8 mouse cellular contexts compared by ENCODE assay signal in genomic region chr8:95002089-95002655, GRCm38 (mm10). TPM values are rescaled to one million over a fixed set of nuclear protein-coding genes. Genes with fewer than 3 reads are reported as not detected.
DNase-seq lines count a peak whose midpoint lies in the region; ATAC-seq and TF ChIP-seq lines count a peak whose summit lies in the region.

No protein-coding gene starts in this region.

- TF ChIP-seq EP300 in lung, postnatal 0 days (IDR thresholded peaks at IDR 0.05) = no peak

- H3K27ac ChIP-seq in embryonic facial prominence, embryonic 12.5 days = no peak overlapping the region
- no peak overlapping the region for H3K27ac ChIP-seq in embryonic facial prominence, embryonic 10.5 days (replicated peaks)
- H3K27ac ChIP-seq in lung, postnatal 0 days (ENCODE audit: low read length) = no peak overlapping the region
- no peak overlapping the region for H3K27ac ChIP-seq in hindbrain, embryonic 12.5 days

- H3K36me3 ChIP-seq in embryonic facial prominence, embryonic 12.5 days = no peaks in the 10 kb centered on the region
- H3K36me3 ChIP-seq in embryonic facial prominence, embryonic 10.5 days (replicated peaks) = peaks cover 44% of the 10 kb centered on the region
- no peaks in the 10 kb centered on the region for H3K36me3 ChIP-seq in lung, postnatal 0 days (ENCODE audit: insufficient read depth, low read length)
- H3K36me3 ChIP-seq in hindbrain, embryonic 12.5 days = peaks cover 48% of the 10 kb centered on the region
- no peaks in the 10 kb centered on the region for H3K36me3 ChIP-seq in myocyte (ENCODE audit: control insufficient read depth, insufficient read depth)

- H3K4me3 ChIP-seq in embryonic facial prominence, embryonic 12.5 days = no peak overlapping the region
- no peak overlapping the region for H3K4me3 ChIP-seq in embryonic facial prominence, embryonic 10.5 days
- H3K4me3 ChIP-seq in lung, postnatal 0 days (ENCODE audit: low read depth, low read length) = no peak overlapping the region
- no peak overlapping the region for H3K4me3 ChIP-seq in hindbrain, embryonic 12.5 days
- H3K4me3 ChIP-seq in myocyte = no peak overlapping the region

- no peak overlapping the region for H3K4me2 ChIP-seq in embryonic facial prominence, embryonic 12.5 days (replicated peaks)
- no peak overlapping the region for H3K4me2 ChIP-seq in lung, postnatal 0 days (replicated peaks; ENCODE audit: low read depth, low read length)
- 0 out of 2 replicates have a peak overlapping the region, but pooled peaks have one; percentile 17 for H3K4me2 ChIP-seq in hindbrain, embryonic 12.5 days (replicated peaks)
- peak overlapping the region; percentile 27 for H3K4me2 ChIP-seq in myocyte (ENCODE audit: low read depth)

- WGBS in embryonic facial prominence, embryonic 12.5 days = 60% methylated on average over 8 of the region's 8 CpGs
- 61% methylated on average over 8 of the region's 8 CpGs for WGBS in embryonic facial prominence, embryonic 10.5 days
- 40% methylated on average over 8 of the region's 8 CpGs for WGBS in lung, postnatal 0 days
- WGBS in hindbrain, embryonic 12.5 days = 66% methylated on average over 8 of the region's 8 CpGs

- H3K9me3 ChIP-seq in embryonic facial prominence, embryonic 12.5 days = no peaks in the 10 kb centered on the region
- no peaks in the 10 kb centered on the region for H3K9me3 ChIP-seq in embryonic facial prominence, embryonic 10.5 days
- no peaks in the 10 kb centered on the region for H3K9me3 ChIP-seq in lung, postnatal 0 days (ENCODE audit: low read length)
- no peaks in the 10 kb centered on the region for H3K9me3 ChIP-seq in hindbrain, embryonic 12.5 days (replicated peaks)

- H3K4me1 ChIP-seq in embryonic facial prominence, embryonic 12.5 days = peaks cover 10% of the 10 kb centered on the region
- H3K4me1 ChIP-seq in embryonic facial prominence, embryonic 10.5 days = peaks cover 52% of the 10 kb centered on the region
- H3K4me1 ChIP-seq in lung, postnatal 0 days (ENCODE audit: insufficient read depth, low read depth, low read length) = peaks cover 15% of the 10 kb centered on the region; the same call in 1 of the 2 replicates
- peaks cover 52% of the 10 kb centered on the region for H3K4me1 ChIP-seq in hindbrain, embryonic 12.5 days

- no peaks in the 10 kb centered on the region for H3K27me3 ChIP-seq in embryonic facial prominence, embryonic 12.5 days
- no peaks in the 10 kb centered on the region for H3K27me3 ChIP-seq in embryonic facial prominence, embryonic 10.5 days (replicated peaks; ENCODE audit: low read depth, poor library complexity, severe bottlenecking)
- no peaks in the 10 kb centered on the region for H3K27me3 ChIP-seq in lung, postnatal 0 days (replicated peaks; ENCODE audit: insufficient read depth, low read length)
- H3K27me3 ChIP-seq in hindbrain, embryonic 12.5 days = no peaks in the 10 kb centered on the region
- no peaks in the 10 kb centered on the region for H3K27me3 ChIP-seq in myocyte (ENCODE audit: control insufficient read depth, insufficient read depth, insufficient read length)

- no peak for DNase-seq in embryonic facial prominence, embryonic 10.5 days (ENCODE audit: low spot score)
- no peak for DNase-seq in lung, postnatal 0 days (ENCODE audit: low spot score)
- DNase-seq in lung, adult 18-20 months = no peak
- no peak for DNase-seq in spleen, postnatal 10 days (ENCODE audit: low spot score in 2 of 2)
- no peak for DNase-seq in urinary bladder, postnatal 10 days (ENCODE audit: low spot score)

- no peak overlapping the region for H3K9ac ChIP-seq in embryonic facial prominence, embryonic 12.5 days
- H3K9ac ChIP-seq in lung, postnatal 0 days (replicated peaks; ENCODE audit: low read depth) = no peak overlapping the region
- H3K9ac ChIP-seq in hindbrain, embryonic 12.5 days = no peak overlapping the region

- H3K79me2 ChIP-seq in myocyte (ENCODE audit: control insufficient read depth, insufficient read depth) = no peaks in the 10 kb centered on the region

- ATAC-seq in embryonic facial prominence, embryonic 12.5 days (ENCODE audit: insufficient number of reproducible peaks, insufficient read depth, low FRiP score, low TSS enrichment) = peak; percentile 18; the same call in 1 of the 2 replicates
- peak; percentile 0; the same call in 1 of the 2 replicates for ATAC-seq in lung, postnatal 0 days
- peak; percentile 4; the same call in 1 of the 2 replicates for ATAC-seq in hindbrain, embryonic 12.5 days (ENCODE audit: low FRiP score)

- H3ac ChIP-seq in myocyte (ENCODE audit: control insufficient read depth, insufficient read length) = no peak overlapping the region

- TF ChIP-seq CTCF in lung, postnatal 0 days (IDR thresholded peaks at IDR 0.05) = no peak

- TF ChIP-seq POLR2A in myocyte (IDR thresholded peaks at IDR 0.05; ENCODE audit: insufficient read length, low read depth) = no peak

TF ChIP-seq in myocyte, 11 proteins besides CTCF, POLR2A, EP300 and RAD21:
- TF ChIP-seq REST (IDR thresholded peaks at IDR 0.05; ENCODE audit: insufficient read depth, insufficient read length) (no peak), MAX (IDR thresholded peaks at IDR 0.05; ENCODE audit: low read depth) (no peak), E2F4 (IDR thresholded peaks at IDR 0.05; ENCODE audit: insufficient read depth) (no peak), TCF3 (IDR thresholded peaks at IDR 0.05; ENCODE audit: insufficient read length, low read depth) (no peak), MYOD1 (IDR thresholded peaks at IDR 0.05; ENCODE audit: control insufficient read depth in 1 of 3, insufficient read length in 2 of 3, low read depth in 2 of 3) (no peak), MYOG (IDR thresholded peaks at IDR 0.05; ENCODE audit: control insufficient read depth in 1 of 3, insufficient read depth in 1 of 3, insufficient read length in 2 of 3, low read depth in 2 of 3) (no peak), POLR2AphosphoS2 (IDR thresholded peaks at IDR 0.05; ENCODE audit: insufficient read length, low read depth) (no peak), USF1 (IDR thresholded peaks at IDR 0.05; ENCODE audit: low read depth) (no peak), CEBPB (IDR thresholded peaks at IDR 0.05; ENCODE audit: insufficient read depth, poor library complexity, severe bottlenecking) (no peak), SRF (IDR thresholded peaks at IDR 0.05; ENCODE audit: control insufficient read depth, insufficient read length, low read depth) (no peak), TCF12 (IDR thresholded peaks at IDR 0.05; ENCODE audit: insufficient read depth, poor library complexity, severe bottlenecking) (no peak)

RNA-seq across cellular contexts. Expression of gene Adgrg3, which starts 15.3 kb away (rescaled TPM):
- polyA plus RNA-seq in embryonic facial prominence, embryonic 12.5 days (2016; fragmentation: Nextera tagmentation; extraction: Ambion mirVana) = 2.9 and 3.9 TPM in 2 replicates
- polyA plus RNA-seq in embryonic facial prominence, embryonic 10.5 days (2016; fragmentation: Nextera tagmentation; extraction: Ambion mirVana) = 3.1 and 3.5 TPM in 2 replicates
- 4.8 and 5.3 TPM in 2 replicates for polyA plus RNA-seq in lung, postnatal 0 days (2015; fragmentation: Nextera tagmentation; extraction: Ambion mirVana)
- polyA plus RNA-seq in hindbrain, embryonic 12.5 days (2016; fragmentation: Nextera tagmentation; extraction: Ambion mirVana) = 1.9 TPM in 2 replicates
- 9.1 TPM for polyA plus RNA-seq in myocyte (2012; fragmentation: generic; extraction: Trizol)

RNA-seq across cellular contexts. Expression of gene Adgrg1, which starts 27.6 kb away (rescaled TPM):
- 22.3 and 28.2 TPM in 2 replicates for polyA plus RNA-seq in embryonic facial prominence, embryonic 12.5 days (2016; fragmentation: Nextera tagmentation; extraction: Ambion mirVana)
- polyA plus RNA-seq in embryonic facial prominence, embryonic 10.5 days (2016; fragmentation: Nextera tagmentation; extraction: Ambion mirVana) = 32.9 and 38.2 TPM in 2 replicates
- polyA plus RNA-seq in lung, postnatal 0 days (2015; fragmentation: Nextera tagmentation; extraction: Ambion mirVana) = 33.9 and 39.0 TPM in 2 replicates
- 187 and 194 TPM in 2 replicates for polyA plus RNA-seq in hindbrain, embryonic 12.5 days (2016; fragmentation: Nextera tagmentation; extraction: Ambion mirVana)
- 12.4 TPM for polyA plus RNA-seq in myocyte (2012; fragmentation: generic; extraction: Trizol)

RNA-seq across cellular contexts. Expression of gene Drc7, which starts 52.7 kb away (rescaled TPM):
- 0.17 TPM in 1 of 2 replicates, not detected in the other for polyA plus RNA-seq in embryonic facial prominence, embryonic 12.5 days (2016; fragmentation: Nextera tagmentation; extraction: Ambion mirVana)
- polyA plus RNA-seq in embryonic facial prominence, embryonic 10.5 days (2016; fragmentation: Nextera tagmentation; extraction: Ambion mirVana) = 0.10 and 0.15 TPM in 2 replicates
- 3.1 and 3.9 TPM in 2 replicates for polyA plus RNA-seq in lung, postnatal 0 days (2015; fragmentation: Nextera tagmentation; extraction: Ambion mirVana)
- 1.3 and 2.3 TPM in 2 replicates for polyA plus RNA-seq in hindbrain, embryonic 12.5 days (2016; fragmentation: Nextera tagmentation; extraction: Ambion mirVana)
- polyA plus RNA-seq in myocyte (2012; fragmentation: generic; extraction: Trizol) = 0.02 TPM

Comparison
In these comparisons a context has a peak if more than half of its experiments do, and no peak if none do; other contexts are left out.
1. H3K4me2 ChIP-seq: peak in hindbrain, embryonic 12.5 days (single experiment) and myocyte (single experiment); none in embryonic facial prominence, embryonic 12.5 days (single experiment) and lung, postnatal 0 days (single experiment).
2. Peak in every context shown above with its lines, with median percentiles within 50 percentile points of each other: ATAC-seq.